In genomic region chr5:136953440-136953951, GRCm38 (mm10) we compare ENCODE assay signal across 8 mouse cellular contexts. TPM values are rescaled to one million over a fixed set of nuclear protein-coding genes. Genes with fewer than 3 reads are reported as not detected.
DNase-seq lines count a peak whose midpoint lies in the region; ATAC-seq and TF ChIP-seq lines count a peak whose summit lies in the region.

No protein-coding gene starts in this region.

- 1% methylated on average over 12 of the region's 12 CpGs for WGBS in forebrain, embryonic 15.5 days
- 1% methylated on average over 12 of the region's 12 CpGs for WGBS in hindbrain, postnatal 0 days
- WGBS in limb, embryonic 13.5 days, result 2% methylated on average over 12 of the region's 12 CpGs
- WGBS in midbrain, embryonic 16.5 days, result 2% methylated on average over 12 of the region's 12 CpGs

- peak overlapping the region; percentile 84 for H3K27ac ChIP-seq in forebrain, embryonic 15.5 days (replicated peaks)
- peak overlapping the region; percentile 71 for H3K27ac ChIP-seq in hindbrain, postnatal 0 days
- H3K27ac ChIP-seq in limb, embryonic 13.5 days, result peak overlapping the region; percentile 12
- peak overlapping the region; percentile 59 for H3K27ac ChIP-seq in midbrain, embryonic 16.5 days (ENCODE audit: low read length)

- peak overlapping the region; percentile 77 for H3K4me2 ChIP-seq in forebrain, embryonic 15.5 days (replicated peaks)
- H3K4me2 ChIP-seq in hindbrain, postnatal 0 days (ENCODE audit: low read depth, low read length), result peak overlapping the region; percentile 78
- H3K4me2 ChIP-seq in limb, embryonic 13.5 days (replicated peaks), result peak overlapping the region; percentile 75
- H3K4me2 ChIP-seq in midbrain, embryonic 16.5 days (ENCODE audit: low read length), result peak overlapping the region; percentile 66

- ATAC-seq in frontal cortex, adult (ENCODE audit: low TSS enrichment), result peak; percentile 27; the same call in 1 of the 2 replicates
- 0 out of 2 replicates have a peak, but pooled peaks have one; percentile 1 for ATAC-seq in forebrain, embryonic 15.5 days (replicated peaks)
- ATAC-seq in hindbrain, postnatal 0 days, result no peak
- peak; percentile 21; the same call in 1 of the 2 replicates for ATAC-seq in limb, embryonic 13.5 days (ENCODE audit: low FRiP score, low read depth)
- 0 out of 2 replicates have a peak, but pooled peaks have one; percentile 12 for ATAC-seq in midbrain, embryonic 16.5 days

- H3K9me3 ChIP-seq in forebrain, embryonic 15.5 days, result no peaks in the 10 kb centered on the region
- no peaks in the 10 kb centered on the region for H3K9me3 ChIP-seq in hindbrain, postnatal 0 days (ENCODE audit: low read length)
- no peaks in the 10 kb centered on the region for H3K9me3 ChIP-seq in limb, embryonic 13.5 days
- no peaks in the 10 kb centered on the region for H3K9me3 ChIP-seq in midbrain, embryonic 16.5 days (replicated peaks; ENCODE audit: control insufficient read depth, low read length, poor library complexity, severe bottlenecking)

- TF ChIP-seq CTCF in hindbrain, postnatal 0 days (IDR thresholded peaks at IDR 0.05; ENCODE audit: low read depth), result no peak; the same call in 1 of the 2 replicates

- H3K27me3 ChIP-seq in forebrain, embryonic 15.5 days, result no peaks in the 10 kb centered on the region
- H3K27me3 ChIP-seq in hindbrain, postnatal 0 days (ENCODE audit: insufficient read depth, low read length), result no peaks in the 10 kb centered on the region
- no peaks in the 10 kb centered on the region for H3K27me3 ChIP-seq in limb, embryonic 13.5 days
- H3K27me3 ChIP-seq in midbrain, embryonic 16.5 days (ENCODE audit: control insufficient read depth, insufficient read depth, low read depth, low read length), result no peaks in the 10 kb centered on the region; the same call in 1 of the 2 replicates

- H3K9ac ChIP-seq in forebrain, embryonic 15.5 days (replicated peaks), result peak overlapping the region; percentile 69
- H3K9ac ChIP-seq in hindbrain, postnatal 0 days (replicated peaks; ENCODE audit: low read length), result peak overlapping the region; percentile 83
- peak overlapping the region; percentile 77 for H3K9ac ChIP-seq in limb, embryonic 13.5 days
- peak overlapping the region; percentile 80 for H3K9ac ChIP-seq in midbrain, embryonic 16.5 days (ENCODE audit: low read depth, low read length)

- peaks cover 5% of the 10 kb centered on the region; the same call in 1 of the 2 replicates for H3K36me3 ChIP-seq in forebrain, embryonic 15.5 days
- 0 out of 2 replicates have a peak, but pooled peaks cover 3% of the 10 kb centered on the region for H3K36me3 ChIP-seq in hindbrain, postnatal 0 days (ENCODE audit: insufficient read depth, low read length)
- peaks cover 10% of the 10 kb centered on the region for H3K36me3 ChIP-seq in limb, embryonic 13.5 days
- no peaks in the 10 kb centered on the region; the same call in 1 of the 2 replicates for H3K36me3 ChIP-seq in midbrain, embryonic 16.5 days (ENCODE audit: control insufficient read depth, insufficient read depth, low read length)

- no peak for DNase-seq in frontal cortex, postnatal 10 days (ENCODE audit: low spot score in 2 of 2)
- peak; percentile 23 for DNase-seq in adrenal gland, postnatal 25 days
- peak; percentile 47 for DNase-seq in hindbrain, postnatal 0 days (ENCODE audit: low spot score)
- DNase-seq in yolk sac, embryonic 10.5 days (ENCODE audit: low spot score), result no peak

- peak overlapping the region; percentile 62 for H3K4me3 ChIP-seq in forebrain, embryonic 15.5 days
- H3K4me3 ChIP-seq in hindbrain, postnatal 0 days (ENCODE audit: low read length), result peak overlapping the region; percentile 78
- H3K4me3 ChIP-seq in limb, embryonic 13.5 days, result peak overlapping the region; percentile 65
- peak overlapping the region; percentile 47 for H3K4me3 ChIP-seq in midbrain, embryonic 16.5 days (ENCODE audit: low read depth, low read length)

- H3K4me1 ChIP-seq in forebrain, embryonic 15.5 days, result peaks cover 27% of the 10 kb centered on the region
- peaks cover 16% of the 10 kb centered on the region for H3K4me1 ChIP-seq in hindbrain, postnatal 0 days (ENCODE audit: insufficient read depth, low read length)
- H3K4me1 ChIP-seq in limb, embryonic 13.5 days, result peaks cover 14% of the 10 kb centered on the region
- H3K4me1 ChIP-seq in midbrain, embryonic 16.5 days (ENCODE audit: control insufficient read depth, insufficient read depth, low read length), result peaks cover 20% of the 10 kb centered on the region

RNA-seq across cellular contexts. Expression of gene Fis1, which starts 0.4 kb away (rescaled TPM):
- total RNA-seq in adrenal gland, postnatal 25 days (2021), result 150 and 200 TPM in 2 replicates
- polyA plus RNA-seq in forebrain, embryonic 15.5 days (2015; fragmentation: Nextera tagmentation; extraction: Ambion mirVana), result 336 and 351 TPM in 2 replicates
- total RNA-seq in hindbrain, postnatal 0 days (2014; rRNA removed), result 174 and 195 TPM in 2 replicates
- polyA plus RNA-seq in hindbrain, postnatal 0 days (2015; fragmentation: Nextera tagmentation; extraction: Ambion mirVana), result 403 and 416 TPM in 2 replicates
- polyA plus RNA-seq in limb, embryonic 13.5 days (2015; fragmentation: Nextera tagmentation; extraction: Ambion mirVana), result 263 and 274 TPM in 2 replicates
- 346 and 355 TPM in 2 replicates for polyA plus RNA-seq in midbrain, embryonic 16.5 days (2015; fragmentation: Nextera tagmentation; extraction: Ambion mirVana)

RNA-seq across cellular contexts. Expression of gene Cldn15, which starts 12.9 kb away (rescaled TPM):
- 8.8 and 9.4 TPM in 2 replicates for total RNA-seq in adrenal gland, postnatal 25 days (2021)
- polyA plus RNA-seq in forebrain, embryonic 15.5 days (2015; fragmentation: Nextera tagmentation; extraction: Ambion mirVana), result 0.10 and 0.28 TPM in 2 replicates
- 0.40 TPM in 1 of 2 replicates, not detected in the other for total RNA-seq in hindbrain, postnatal 0 days (2014; rRNA removed)
- polyA plus RNA-seq in hindbrain, postnatal 0 days (2015; fragmentation: Nextera tagmentation; extraction: Ambion mirVana), result 0.24 TPM in 1 of 2 replicates, not detected in the other
- polyA plus RNA-seq in limb, embryonic 13.5 days (2015; fragmentation: Nextera tagmentation; extraction: Ambion mirVana), result 0.10 and 0.20 TPM in 2 replicates
- 0.15 and 0.30 TPM in 2 replicates for polyA plus RNA-seq in midbrain, embryonic 16.5 days (2015; fragmentation: Nextera tagmentation; extraction: Ambion mirVana)

RNA-seq across cellular contexts. Expression of gene Plod3, which starts 33.3 kb away (rescaled TPM):
- total RNA-seq in adrenal gland, postnatal 25 days (2021), result 66.7 and 90.3 TPM in 2 replicates
- polyA plus RNA-seq in forebrain, embryonic 15.5 days (2015; fragmentation: Nextera tagmentation; extraction: Ambion mirVana), result 28.8 and 35.6 TPM in 2 replicates
- 58.8 and 63.5 TPM in 2 replicates for total RNA-seq in hindbrain, postnatal 0 days (2014; rRNA removed)
- polyA plus RNA-seq in hindbrain, postnatal 0 days (2015; fragmentation: Nextera tagmentation; extraction: Ambion mirVana), result 25.2 and 28.7 TPM in 2 replicates
- polyA plus RNA-seq in limb, embryonic 13.5 days (2015; fragmentation: Nextera tagmentation; extraction: Ambion mirVana), result 63.1 and 65.1 TPM in 2 replicates
- polyA plus RNA-seq in midbrain, embryonic 16.5 days (2015; fragmentation: Nextera tagmentation; extraction: Ambion mirVana), result 34.7 and 37.9 TPM in 2 replicates

RNA-seq across cellular contexts. Expression of gene Znhit1, which starts 34.3 kb away (rescaled TPM):
- total RNA-seq in adrenal gland, postnatal 25 days (2021), result 74.8 and 85.9 TPM in 2 replicates
- 123 and 129 TPM in 2 replicates for polyA plus RNA-seq in forebrain, embryonic 15.5 days (2015; fragmentation: Nextera tagmentation; extraction: Ambion mirVana)
- total RNA-seq in hindbrain, postnatal 0 days (2014; rRNA removed), result 68.1 and 84.1 TPM in 2 replicates
- 140 and 143 TPM in 2 replicates for polyA plus RNA-seq in hindbrain, postnatal 0 days (2015; fragmentation: Nextera tagmentation; extraction: Ambion mirVana)
- 111 and 120 TPM in 2 replicates for polyA plus RNA-seq in limb, embryonic 13.5 days (2015; fragmentation: Nextera tagmentation; extraction: Ambion mirVana)
- 136 and 144 TPM in 2 replicates for polyA plus RNA-seq in midbrain, embryonic 16.5 days (2015; fragmentation: Nextera tagmentation; extraction: Ambion mirVana)

RNA-seq across cellular contexts. Expression of gene Ift22, which starts 45.5 kb away (rescaled TPM):
- total RNA-seq in adrenal gland, postnatal 25 days (2021), result 31.3 and 35.6 TPM in 2 replicates
- polyA plus RNA-seq in forebrain, embryonic 15.5 days (2015; fragmentation: Nextera tagmentation; extraction: Ambion mirVana), result 116 and 124 TPM in 2 replicates
- total RNA-seq in hindbrain, postnatal 0 days (2014; rRNA removed), result 18.4 and 20.1 TPM in 2 replicates
- polyA plus RNA-seq in hindbrain, postnatal 0 days (2015; fragmentation: Nextera tagmentation; extraction: Ambion mirVana), result 119 and 123 TPM in 2 replicates
- polyA plus RNA-seq in limb, embryonic 13.5 days (2015; fragmentation: Nextera tagmentation; extraction: Ambion mirVana), result 60.4 and 65.8 TPM in 2 replicates
- polyA plus RNA-seq in midbrain, embryonic 16.5 days (2015; fragmentation: Nextera tagmentation; extraction: Ambion mirVana), result 133 and 134 TPM in 2 replicates

Comparison
In these comparisons a context has a peak if more than half of its experiments do, and no peak if none do; other contexts are left out.
1. DNase-seq: peak in adrenal gland, postnatal 25 days (single experiment) and hindbrain, postnatal 0 days (single experiment); none in frontal cortex, postnatal 10 days (0 of 2) and yolk sac, embryonic 10.5 days (single experiment).
2. H3K27ac ChIP-seq: peak in every context shown above with its lines; median percentile 84 in forebrain, embryonic 15.5 days; 71 in hindbrain, postnatal 0 days; 59 in midbrain, embryonic 16.5 days; 12 in limb, embryonic 13.5 days.
3. Peak in every context shown above with its lines, with median percentiles within 50 percentile points of each other: H3K4me2 ChIP-seq, H3K4me3 ChIP-seq and H3K9ac ChIP-seq.